Mouse (Mus musculus): ENCODE measurements at regions not wholly inside any gene's neighbourhood (a gene's known extent, or its start where the extent isn't known, plus 50 kb on each side); places are given as distances from the start of the nearest gene placed in this dataset.
"Not testable (repeated sequence)": the region's sequence is repeated elsewhere in the genome, so short reads cannot be mapped to it uniquely, and the experiment has no call there.

GRCm38 (mm10) chr8:90046779-90047178 is 301.4 kb downstream of the Tox3 start:
- Histone ChIP-seq H3K27me3 (replicated peaks) (no peaks in the 10 kb centered on the region), H3K9ac (replicated peaks) (no peak overlapping the region), H3K27ac (replicated peaks) (no peak overlapping the region), H3K4me3 (replicated peaks) (no peak overlapping the region), H3K4me1 (0 out of 2 replicates have a peak, but pooled peaks cover 3% of the 10 kb centered on the region), H3K4me2 (no peak overlapping the region), H3K9me3 (replicated peaks) (no peaks in the 10 kb centered on the region), H3K36me3 (no peaks in the 10 kb centered on the region)
- WGBS = 40% methylated on average over 9 of the region's 9 CpGs
- ATAC-seq (ENCODE audit: low FRiP score) = no peak

- 51% methylated on average over 3 of the region's 3 CpGs for WGBS
- Histone ChIP-seq H3K4me2 (no peak overlapping the region), H3K4me1 (no peaks in the 10 kb centered on the region), H3K36me3 (no peaks in the 10 kb centered on the region), H3K4me3 (replicated peaks) (no peak overlapping the region), H3K27ac (replicated peaks) (no peak overlapping the region), H3K27me3 (replicated peaks) (no peaks in the 10 kb centered on the region), H3K9ac (replicated peaks) (no peak overlapping the region), H3K9me3 (replicated peaks) (no peaks in the 10 kb centered on the region; the same call in 1 of the 2 replicates)
- ATAC-seq (ENCODE audit: low FRiP score) = no peak
These were observed 311.7 kb downstream of the Tox3 start for GRCm38 (mm10) chr8:90036436-90036835.

GRCm38 (mm10) chr8:90032572-90032971 is 315.6 kb downstream of the Tox3 start:
- Histone ChIP-seq H3K9me3 (replicated peaks) (no peaks in the 10 kb centered on the region), H3K36me3 (no peaks in the 10 kb centered on the region), H3K4me2 (no peak overlapping the region), H3K4me3 (replicated peaks) (no peak overlapping the region), H3K9ac (replicated peaks) (no peak overlapping the region), H3K27ac (replicated peaks) (no peak overlapping the region), H3K4me1 (no peaks in the 10 kb centered on the region), H3K27me3 (replicated peaks) (no peaks in the 10 kb centered on the region)
- 78% methylated on average over 4 of the region's 4 CpGs for WGBS
- ATAC-seq (ENCODE audit: low FRiP score) = no peak

- H3K9me3 ChIP-seq (replicated peaks) = no peaks in the 10 kb centered on the region
- no peak overlapping the region for H3K27ac ChIP-seq (replicated peaks)
- no peaks in the 10 kb centered on the region for H3K4me1 ChIP-seq
- H3K36me3 ChIP-seq = no peaks in the 10 kb centered on the region
- WGBS = 7% methylated on average over 1 of the region's 1 CpGs
- H3K9ac ChIP-seq (replicated peaks) = no peak overlapping the region
- no peak for ATAC-seq (ENCODE audit: low FRiP score)
- no peaks in the 10 kb centered on the region for H3K27me3 ChIP-seq (replicated peaks)
- H3K4me3 ChIP-seq (replicated peaks) = no peak overlapping the region
- H3K4me2 ChIP-seq = no peak overlapping the region
These were observed 316.9 kb downstream of the Tox3 start for GRCm38 (mm10) chr8:90031220-90031619.

GRCm38 (mm10) chr8:90017958-90018357 is 330.2 kb downstream of the Tox3 start:
- H3K4me1 ChIP-seq; H3K9me3 ChIP-seq (replicated peaks); H3K4me2 ChIP-seq; H3K4me3 ChIP-seq (replicated peaks); H3K9ac ChIP-seq (replicated peaks); H3K27ac ChIP-seq (replicated peaks); ATAC-seq (ENCODE audit: low FRiP score); H3K36me3 ChIP-seq; H3K27me3 ChIP-seq (replicated peaks): not testable (repeated sequence)
- WGBS = 62% methylated on average over 1 of the region's 1 CpGs

GRCm38 (mm10) chr8:90013755-90014154 is 334.4 kb downstream of the Tox3 start:
- Histone ChIP-seq H3K27me3 (replicated peaks) (no peaks in the 10 kb centered on the region), H3K4me1 (peaks cover 12% of the 10 kb centered on the region), H3K4me2 (no peak overlapping the region), H3K9me3 (replicated peaks) (no peaks in the 10 kb centered on the region), H3K9ac (replicated peaks) (no peak overlapping the region), H3K27ac (replicated peaks) (no peak overlapping the region), H3K36me3 (no peaks in the 10 kb centered on the region), H3K4me3 (replicated peaks) (no peak overlapping the region)
- 86% methylated on average over 2 of the region's 2 CpGs for WGBS
- no peak for ATAC-seq (ENCODE audit: low FRiP score)

GRCm38 (mm10) chr8:90011682-90012409 is 336.3 kb downstream of the Tox3 start:
- no peak overlapping the region for H3K4me2 ChIP-seq
- WGBS = 41% methylated on average over 6 of the region's 6 CpGs
- no peak overlapping the region for H3K4me3 ChIP-seq (replicated peaks)
- H3K9me3 ChIP-seq (replicated peaks) = no peaks in the 10 kb centered on the region
- 0 out of 2 replicates have a peak overlapping the region, but pooled peaks have one; percentile 15 for H3K27ac ChIP-seq (replicated peaks)
- peaks cover 12% of the 10 kb centered on the region for H3K4me1 ChIP-seq
- ATAC-seq (ENCODE audit: low FRiP score) = no peak; the same call in 1 of the 2 replicates
- no peaks in the 10 kb centered on the region for H3K27me3 ChIP-seq (replicated peaks)
- no peaks in the 10 kb centered on the region for H3K36me3 ChIP-seq
- H3K9ac ChIP-seq (replicated peaks) = no peak overlapping the region

- Histone ChIP-seq H3K9me3 (replicated peaks) (no peaks in the 10 kb centered on the region), H3K4me3 (replicated peaks) (no peak overlapping the region), H3K27me3 (replicated peaks) (no peaks in the 10 kb centered on the region), H3K27ac (replicated peaks) (no peak overlapping the region), H3K9ac (replicated peaks) (no peak overlapping the region), H3K36me3 (no peaks in the 10 kb centered on the region), H3K4me1 (peaks cover 12% of the 10 kb centered on the region), H3K4me2 (no peak overlapping the region)
- 56% methylated on average over 1 of the region's 1 CpGs for WGBS
- no peak for ATAC-seq (ENCODE audit: low FRiP score)
These were observed 338.7 kb downstream of the Tox3 start for GRCm38 (mm10) chr8:90009431-90009830.

- H3K27ac ChIP-seq (replicated peaks) = peak overlapping the region; percentile 33; the same call in 1 of the 2 replicates
These were observed 347.1 kb downstream of the Tox3 start for GRCm38 (mm10) chr8:90000899-90001640.

GRCm38 (mm10) chr8:89993743-89994142 is 354.4 kb downstream of the Tox3 start:
- H3K4me2 ChIP-seq = no peak overlapping the region
- no peaks in the 10 kb centered on the region for H3K27me3 ChIP-seq (replicated peaks)
- 87% methylated on average over 4 of the region's 4 CpGs for WGBS
- H3K9ac ChIP-seq (replicated peaks) = no peak overlapping the region
- no peaks in the 10 kb centered on the region for H3K36me3 ChIP-seq
- no peaks in the 10 kb centered on the region for H3K9me3 ChIP-seq (replicated peaks)
- H3K4me3 ChIP-seq (replicated peaks) = no peak overlapping the region
- no peaks in the 10 kb centered on the region for H3K4me1 ChIP-seq
- no peak for ATAC-seq (ENCODE audit: low FRiP score)
- H3K27ac ChIP-seq (replicated peaks) = no peak overlapping the region

More at GRCm38 (mm10) chr8:90000899-90001640, 347.1 kb downstream of the Tox3 start:
- Histone ChIP-seq H3K36me3 (no peaks in the 10 kb centered on the region), H3K9ac (replicated peaks) (no peak overlapping the region; the same call in 1 of the 2 replicates), H3K4me2 (no peak overlapping the region), H3K4me1 (peaks cover 4% of the 10 kb centered on the region; the same call in 1 of the 2 replicates), H3K4me3 (replicated peaks) (no peak overlapping the region), H3K27me3 (replicated peaks) (no peaks in the 10 kb centered on the region), H3K9me3 (replicated peaks) (no peaks in the 10 kb centered on the region)
- ATAC-seq (ENCODE audit: low FRiP score) = no peak
- WGBS = 35% methylated on average over 15 of the region's 15 CpGs

GRCm38 (mm10) chr8:89983859-89984258 is 364.3 kb downstream of the Tox3 start:
- no peak overlapping the region for H3K27ac ChIP-seq (replicated peaks)
- no peaks in the 10 kb centered on the region for H3K36me3 ChIP-seq
- H3K4me3 ChIP-seq (replicated peaks) = no peak overlapping the region
- H3K9me3 ChIP-seq (replicated peaks) = no peaks in the 10 kb centered on the region
- no peak overlapping the region for H3K9ac ChIP-seq (replicated peaks)
- WGBS = 95% methylated on average over 2 of the region's 2 CpGs
- no peaks in the 10 kb centered on the region for H3K27me3 ChIP-seq (replicated peaks)
- H3K4me1 ChIP-seq = no peaks in the 10 kb centered on the region; the same call in 1 of the 2 replicates
- ATAC-seq (ENCODE audit: low FRiP score) = no peak
- no peak overlapping the region for H3K4me2 ChIP-seq

GRCm38 (mm10) chr8:89982551-89982950 is 365.6 kb downstream of the Tox3 start:
- H3K4me2 ChIP-seq = no peak overlapping the region
- no peak overlapping the region for H3K4me3 ChIP-seq (replicated peaks)
- no peaks in the 10 kb centered on the region for H3K36me3 ChIP-seq
- WGBS = 71% methylated on average over 2 of the region's 2 CpGs
- H3K9me3 ChIP-seq (replicated peaks) = no peaks in the 10 kb centered on the region
- no peak overlapping the region for H3K9ac ChIP-seq (replicated peaks)
- no peaks in the 10 kb centered on the region for H3K27me3 ChIP-seq (replicated peaks)
- ATAC-seq (ENCODE audit: low FRiP score) = no peak
- H3K27ac ChIP-seq (replicated peaks) = 0 out of 2 replicates have a peak overlapping the region, but pooled peaks have one; percentile 3
- H3K4me1 ChIP-seq = no peaks in the 10 kb centered on the region; the same call in 1 of the 2 replicates

All from neural tube, embryonic 15.5 days (tissue).